Mouse (Mus musculus) intestine, embryonic 15.5 days (tissue): ENCODE results near the gene Gltpd2. TPM values are rescaled to one million over a fixed set of nuclear protein-coding genes. Genes with fewer than 3 reads are reported as not detected.
"Not testable (repeated sequence)": the region's sequence is repeated elsewhere in the genome, so short reads cannot be mapped to it uniquely, and the experiment has no call there.

Experiments
- ATAC-seq: fragments of 200-750 bp; cut with Nextera tagmentation; 2 replicates; pipeline ENCODE4 v1.8.0; 2017; ENCODE audit warnings: moderate TSS enrichment, moderate library complexity
- H3K27ac ChIP-seq: fragments of 300-500 bp; sonication (generic); 2 replicates; pipeline ENCODE4 v1.5.1; 2015; ENCODE audit warnings: mild to moderate bottlenecking, inconsistent platforms
- H3K27me3 ChIP-seq: fragments of 300-500 bp; sonication (generic); replicated peaks from 2 replicates; pipeline ENCODE4 v1.6.1; 2015; ENCODE audit warnings: inconsistent platforms
- H3K36me3 ChIP-seq: fragments of 300-500 bp; sonication (generic); 2 replicates; pipeline ENCODE4 v1.6.1; 2015; ENCODE audit warnings: inconsistent platforms
- H3K4me1 ChIP-seq: fragments of 300-500 bp; sonication (generic); replicated peaks from 2 replicates; pipeline ENCODE4 v1.6.1; 2015; ENCODE audit warnings: inconsistent platforms
- H3K4me2 ChIP-seq: fragments of 300-500 bp; sonication (generic); replicated peaks from 2 replicates; pipeline ENCODE4 v1.6.1; 2015; ENCODE audit warnings: mild to moderate bottlenecking, inconsistent platforms
- H3K4me3 ChIP-seq: fragments of 300-500 bp; sonication (generic); replicated peaks from 2 replicates; pipeline ENCODE4 v1.5.1; 2015; ENCODE audit warnings: inconsistent platforms
- H3K9ac ChIP-seq: fragments of 300-500 bp; sonication (generic); 2 replicates; pipeline ENCODE4 v1.6.1; 2015; ENCODE audit warnings: inconsistent platforms
- H3K9me3 ChIP-seq: fragments of 300-500 bp; sonication (generic); 2 replicates; pipeline ENCODE4 v1.6.1; 2016; ENCODE audit warnings: inconsistent platforms
- WGBS: fragments of 180-500 bp; shearing (Covaris S2); methylation state at CpG from one replicate; pipeline ENCODE4 v1.1.7; 2015; 5-methylcytosine and 5-hydroxymethylcytosine counted together
- polyA plus RNA-seq: library from polyadenylated mRNA; unstranded; fragments of >200 nt; fragmentation: Nextera tagmentation; extraction: Ambion mirVana; gene quantifications from 2 replicates; pipeline ENCODE4 v1.2.1, GENCODE M21; 2015

The Gltpd2 gene
- 1.5 and 2.2 TPM in 2 replicates for polyA plus RNA-seq

GRCm38 (mm10) chr11:70518923-70519322 lies at the start of gene Gltpd2:
Gltpd2 (plus strand) TSS chr11:70519196.
- WGBS: 64% methylated on average over 10 of the region's 10 CpGs
- Histone ChIP-seq H3K36me3 (no peaks in the 10 kb centered on the region), H3K9me3 (no peaks in the 10 kb centered on the region), H3K4me2 (peak within 1 kb of the TSS; percentile 64), H3K4me3 (peak within 1 kb of the TSS; percentile 35), H3K27me3 (no peaks in the 10 kb centered on the region), H3K9ac (peak within 1 kb of the TSS; percentile 61), H3K4me1 (peaks cover 17% of the 10 kb centered on the region), H3K27ac (peak within 1 kb of the TSS; percentile 83)
- no peak for ATAC-seq

GRCm38 (mm10) chr11:70469764-70470163 lies 49.2 kb upstream of the Gltpd2 start:
- H3K4me3 ChIP-seq: no peak overlapping the region
- H3K27ac ChIP-seq: no peak overlapping the region
- H3K4me1 ChIP-seq: peaks cover 10% of the 10 kb centered on the region
- H3K36me3 ChIP-seq: no peaks in the 10 kb centered on the region
- 86% methylated on average over 3 of the region's 3 CpGs for WGBS
- no peak for ATAC-seq
- no peak overlapping the region for H3K4me2 ChIP-seq
- H3K9ac ChIP-seq: no peak overlapping the region
- peaks cover 3% of the 10 kb centered on the region for H3K27me3 ChIP-seq
- no peaks in the 10 kb centered on the region for H3K9me3 ChIP-seq

- Histone ChIP-seq H3K9me3 (no peaks in the 10 kb centered on the region), H3K4me1 (peaks cover 4% of the 10 kb centered on the region; the same call in 1 of the 2 replicates), H3K4me2 (no peak overlapping the region), H3K27ac (no peak overlapping the region), H3K36me3 (no peaks in the 10 kb centered on the region), H3K9ac (no peak overlapping the region), H3K4me3 (no peak overlapping the region), H3K27me3 (no peaks in the 10 kb centered on the region)
- no peak for ATAC-seq
Observed at GRCm38 (mm10) chr11:70472716-70473115, 46.3 kb upstream of the Gltpd2 start.

- H3K36me3 ChIP-seq, H3K4me3 ChIP-seq, H3K27ac ChIP-seq, H3K4me1 ChIP-seq, H3K9ac ChIP-seq, H3K9me3 ChIP-seq, ATAC-seq, H3K27me3 ChIP-seq, H3K4me2 ChIP-seq: not testable (repeated sequence)
- WGBS: 86% methylated on average over 5 of the region's 5 CpGs
Observed at GRCm38 (mm10) chr11:70473291-70473690, 45.7 kb upstream of the Gltpd2 start.

GRCm38 (mm10) chr11:70474872-70475534 lies 44.0 kb upstream of the Gltpd2 start:
- no peak overlapping the region for H3K4me2 ChIP-seq

GRCm38 (mm10) chr11:70485498-70485897 lies 33.5 kb upstream of the Gltpd2 start:
- Histone ChIP-seq H3K4me3 (no peak overlapping the region), H3K4me2 (no peak overlapping the region), H3K27ac (no peak overlapping the region), H3K9ac (no peak overlapping the region), H3K9me3 (no peaks in the 10 kb centered on the region), H3K27me3 (no peaks in the 10 kb centered on the region), H3K36me3 (no peaks in the 10 kb centered on the region), H3K4me1 (no peaks in the 10 kb centered on the region)
- WGBS: 60% methylated on average over 2 of the region's 2 CpGs
- ATAC-seq: no peak

More at GRCm38 (mm10) chr11:70474872-70475534, 44.0 kb upstream of the Gltpd2 start:
- WGBS: 52% methylated on average over 12 of the region's 12 CpGs
- Histone ChIP-seq H3K4me1 (peaks cover 4% of the 10 kb centered on the region; the same call in 1 of the 2 replicates), H3K36me3 (no peaks in the 10 kb centered on the region), H3K9ac (no peak overlapping the region), H3K4me3 (no peak overlapping the region), H3K9me3 (no peaks in the 10 kb centered on the region), H3K27me3 (no peaks in the 10 kb centered on the region), H3K27ac (peak overlapping the region; percentile 36)
- ATAC-seq: peak; percentile 80

- Histone ChIP-seq H3K4me2 (no peak overlapping the region), H3K4me1 (no peaks in the 10 kb centered on the region), H3K4me3 (no peak overlapping the region), H3K27ac (no peak overlapping the region), H3K9me3 (no peaks in the 10 kb centered on the region), H3K9ac (no peak overlapping the region), H3K36me3 (no peaks in the 10 kb centered on the region), H3K27me3 (no peaks in the 10 kb centered on the region)
- 38% methylated on average over 4 of the region's 4 CpGs for WGBS
- ATAC-seq: no peak
Observed at GRCm38 (mm10) chr11:70487816-70488215, 31.2 kb upstream of the Gltpd2 start.

- Histone ChIP-seq H3K9me3 (no peaks in the 10 kb centered on the region), H3K4me2 (no peak overlapping the region), H3K27ac (no peak overlapping the region), H3K36me3 (no peaks in the 10 kb centered on the region), H3K4me1 (no peaks in the 10 kb centered on the region), H3K4me3 (no peak overlapping the region), H3K9ac (no peak overlapping the region), H3K27me3 (no peaks in the 10 kb centered on the region)
- ATAC-seq: no peak
- WGBS: 79% methylated on average over 3 of the region's 3 CpGs
Observed at GRCm38 (mm10) chr11:70489138-70489537, 29.9 kb upstream of the Gltpd2 start.

- no peak overlapping the region for H3K4me2 ChIP-seq
- H3K27ac ChIP-seq: no peak overlapping the region
- H3K9me3 ChIP-seq: no peaks in the 10 kb centered on the region
- H3K4me1 ChIP-seq: no peaks in the 10 kb centered on the region
- no peaks in the 10 kb centered on the region for H3K36me3 ChIP-seq
- H3K9ac ChIP-seq: no peak overlapping the region
- H3K27me3 ChIP-seq: no peaks in the 10 kb centered on the region
- 84% methylated on average over 6 of the region's 6 CpGs for WGBS
- ATAC-seq: no peak
- H3K4me3 ChIP-seq: no peak overlapping the region
Observed at GRCm38 (mm10) chr11:70489684-70490083, 29.3 kb upstream of the Gltpd2 start.

- 63% methylated on average over 14 of the region's 14 CpGs for WGBS
- H3K27ac ChIP-seq: 0 out of 2 replicates have a peak overlapping the region, but pooled peaks have one; percentile 10
- 0 out of 2 replicates have a peak overlapping the region, but pooled peaks have one; percentile 3 for H3K4me2 ChIP-seq
- H3K4me1 ChIP-seq: no peaks in the 10 kb centered on the region
- H3K4me3 ChIP-seq: no peak overlapping the region
- H3K27me3 ChIP-seq: no peaks in the 10 kb centered on the region
- H3K9ac ChIP-seq: no peak overlapping the region
- ATAC-seq: peak; percentile 27
- no peaks in the 10 kb centered on the region for H3K9me3 ChIP-seq
- H3K36me3 ChIP-seq: no peaks in the 10 kb centered on the region
Observed at GRCm38 (mm10) chr11:70499566-70500475, 19.2 kb upstream of the Gltpd2 start.

GRCm38 (mm10) chr11:70500476-70500812 lies 18.6 kb upstream of the Gltpd2 start:
- H3K4me2 ChIP-seq: 0 out of 2 replicates have a peak overlapping the region, but pooled peaks have one; percentile 3
- 0 out of 2 replicates have a peak overlapping the region, but pooled peaks have one; percentile 36 for H3K27ac ChIP-seq
- no peaks in the 10 kb centered on the region for H3K9me3 ChIP-seq
- H3K36me3 ChIP-seq: no peaks in the 10 kb centered on the region
- 58% methylated on average over 1 of the region's 1 CpGs for WGBS
- no peaks in the 10 kb centered on the region for H3K4me1 ChIP-seq
- H3K4me3 ChIP-seq: no peak overlapping the region
- ATAC-seq: peak; percentile 56
- no peaks in the 10 kb centered on the region for H3K27me3 ChIP-seq
- H3K9ac ChIP-seq: no peak overlapping the region

GRCm38 (mm10) chr11:70502018-70502417 lies 17.0 kb upstream of the Gltpd2 start:
- no peak for ATAC-seq
- Histone ChIP-seq H3K36me3 (no peaks in the 10 kb centered on the region), H3K27ac (no peak overlapping the region), H3K27me3 (no peaks in the 10 kb centered on the region), H3K4me1 (no peaks in the 10 kb centered on the region), H3K4me2 (no peak overlapping the region), H3K9me3 (no peaks in the 10 kb centered on the region), H3K4me3 (no peak overlapping the region), H3K9ac (no peak overlapping the region)
- WGBS: 50% methylated on average over 3 of the region's 3 CpGs
